In genomic region chr5:131797044-131797443, GRCm38 (mm10) we compare ENCODE assay signal across 19 mouse cellular contexts.
"Had no signal": no experiment of that assay in that cellular context is flagged by ENCODE, and none has a peak within 500 bp of the region (broad histone marks: within the 10 kb centered on the region; RNA-seq: fewer than 3 reads in every experiment).

No protein-coding gene starts in this region.

- H3K4me1 ChIP-seq: liver, embryonic 15.5 days; lung, embryonic 15.5 days; stomach, embryonic 15.5 days had no signal

- H3K9ac ChIP-seq: liver, embryonic 15.5 days; liver, postnatal 0 days; lung, embryonic 15.5 days; midbrain, embryonic 12.5 days; neural tube, embryonic 12.5 days; stomach, embryonic 15.5 days had no signal

- H3K4me3 ChIP-seq: liver, embryonic 15.5 days; lung, embryonic 15.5 days; midbrain, embryonic 10.5 days; midbrain, embryonic 12.5 days; neural tube, embryonic 12.5 days; stomach, embryonic 15.5 days had no signal

- H3K27ac ChIP-seq: liver, embryonic 15.5 days; lung, embryonic 15.5 days; midbrain, embryonic 10.5 days; midbrain, embryonic 12.5 days; neural tube, embryonic 12.5 days; stomach, embryonic 15.5 days; stomach, postnatal 0 days had no signal

- H3K9me3 ChIP-seq: liver, embryonic 15.5 days; lung, embryonic 15.5 days; midbrain, embryonic 10.5 days; midbrain, embryonic 12.5 days; neural tube, embryonic 12.5 days; stomach, embryonic 15.5 days had no signal

- DNase-seq: liver, postnatal 0 days; lung, adult 2 months; lung, postnatal 14 days; lung, postnatal 4 days; midbrain, embryonic 14.5 days; retina, postnatal 1 day; right cerebral cortex, adult 18-20 months; right cerebral cortex, postnatal 25 days; right cerebral cortex, postnatal 4 days; thymus, adult 2 months; thymus, postnatal 25 days; thymus, postnatal 4 days had no signal

- H3K36me3 ChIP-seq: liver, embryonic 15.5 days; lung, embryonic 15.5 days; midbrain, embryonic 10.5 days; midbrain, embryonic 12.5 days; neural tube, embryonic 12.5 days; stomach, embryonic 15.5 days had no signal

- H3K27me3 ChIP-seq: liver, embryonic 15.5 days; lung, embryonic 15.5 days; midbrain, embryonic 12.5 days; stomach, embryonic 15.5 days had no signal
